Mouse (Mus musculus): ENCODE measurements around the gene Bcl2l11. TPM values are rescaled to one million over a fixed set of nuclear protein-coding genes. Genes with fewer than 3 reads are reported as not detected.

The Bcl2l11 gene
- total RNA-seq, 4 experiments from 2014 or later: 10.2 to 43.3 (median 41.6) TPM

GRCm38 (mm10) chr2:128174604-128175342 lies 48.9 kb downstream of the Bcl2l11 start:
- no peak for DNase-seq

GRCm38 (mm10) chr2:128175625-128176024 lies 49.8 kb downstream of the Bcl2l11 start:
- DNase-seq: no peak

GRCm38 (mm10) chr2:128176391-128177044 lies 50.7 kb downstream of the Bcl2l11 start:
- no peak for DNase-seq

- no peak for DNase-seq
Measured at GRCm38 (mm10) chr2:128177241-128177661, 51.4 kb downstream of the Bcl2l11 start.

GRCm38 (mm10) chr2:128179126-128179807 lies 53.4 kb downstream of the Bcl2l11 start:
- DNase-seq: peak; percentile 57

GRCm38 (mm10) chr2:128179808-128180379 lies 54.1 kb downstream of the Bcl2l11 start:
- DNase-seq: peak; percentile 75

- DNase-seq: peak; percentile 65
Measured at GRCm38 (mm10) chr2:128182181-128182580, 56.3 kb downstream of the Bcl2l11 start.

- no peak for DNase-seq
Measured at GRCm38 (mm10) chr2:128182751-128183150, 56.9 kb downstream of the Bcl2l11 start.

GRCm38 (mm10) chr2:128183762-128184161 lies 57.9 kb downstream of the Bcl2l11 start:
- no peak for DNase-seq

- DNase-seq: no peak
Measured at GRCm38 (mm10) chr2:128185942-128186341, 60.1 kb downstream of the Bcl2l11 start.

- peak; percentile 63 for DNase-seq
Measured at GRCm38 (mm10) chr2:128187277-128187676, 61.4 kb downstream of the Bcl2l11 start.

- no peak for DNase-seq
Measured at GRCm38 (mm10) chr2:128188461-128188860, 62.6 kb downstream of the Bcl2l11 start.

- no peak for DNase-seq
Measured at GRCm38 (mm10) chr2:128189691-128190090, 63.9 kb downstream of the Bcl2l11 start.

GRCm38 (mm10) chr2:128190196-128190595 lies 64.4 kb downstream of the Bcl2l11 start:
- DNase-seq: no peak

GRCm38 (mm10) chr2:128193411-128193810 lies 67.6 kb downstream of the Bcl2l11 start:
- DNase-seq: no peak

GRCm38 (mm10) chr2:128197379-128197778 lies 71.5 kb downstream of the Bcl2l11 start:
- no peak for DNase-seq

- no peak for DNase-seq
Measured at GRCm38 (mm10) chr2:128203147-128203546, 77.3 kb downstream of the Bcl2l11 start.

- no peak for DNase-seq
Measured at GRCm38 (mm10) chr2:128203749-128204405, 78.0 kb downstream of the Bcl2l11 start.

GRCm38 (mm10) chr2:128208541-128208940 lies 82.7 kb downstream of the Bcl2l11 start:
- DNase-seq: no peak

GRCm38 (mm10) chr2:128209841-128210329 lies 84.0 kb downstream of the Bcl2l11 start:
- DNase-seq: no peak

- DNase-seq: no peak
Measured at GRCm38 (mm10) chr2:128210376-128210775, 84.5 kb downstream of the Bcl2l11 start.
